Mouse (Mus musculus) midbrain, embryonic 13.5 days (tissue): Measurements from ENCODE around the gene Lmo1. TPM values are rescaled to one million over a fixed set of nuclear protein-coding genes. Genes with fewer than 3 reads are reported as not detected.

Experiments
- ATAC-seq: fragments of 200-750 bp; cut with Nextera tagmentation; 2 replicates; pipeline ENCODE4 v1.8.0; 2017; ENCODE audit warnings: mild to moderate bottlenecking, moderate TSS enrichment, moderate library complexity
- H3K27ac ChIP-seq: fragments of 300-500 bp; sonication (generic); 2 replicates; pipeline ENCODE4 v1.5.1; 2015; ENCODE audit warnings: inconsistent platforms, mild to moderate bottlenecking, moderate library complexity
- H3K27me3 ChIP-seq: fragments of 300-500 bp; sonication (generic); 2 replicates; pipeline ENCODE4 v1.6.1; 2015; ENCODE audit warnings: mild to moderate bottlenecking, inconsistent platforms
- H3K36me3 ChIP-seq: fragments of 300-500 bp; sonication (generic); 2 replicates; pipeline ENCODE4 v1.6.1; 2015; ENCODE audit warnings: mild to moderate bottlenecking, inconsistent platforms
- H3K4me1 ChIP-seq: fragments of 300-500 bp; sonication (generic); replicated peaks from 2 replicates; pipeline ENCODE4 v1.6.1; 2015; ENCODE audit warnings: inconsistent platforms
- H3K4me2 ChIP-seq: fragments of 300-500 bp; sonication (generic); replicated peaks from 2 replicates; pipeline ENCODE4 v1.6.1; 2015; ENCODE audit warnings: moderate library complexity, mild to moderate bottlenecking, inconsistent platforms
- H3K4me3 ChIP-seq: fragments of 300-500 bp; sonication (generic); replicated peaks from 2 replicates; pipeline ENCODE4 v1.5.1; 2015; ENCODE audit warnings: mild to moderate bottlenecking, inconsistent platforms
- H3K9ac ChIP-seq: fragments of 300-500 bp; sonication (generic); replicated peaks from 2 replicates; pipeline ENCODE4 v1.6.1; 2015; ENCODE audit warnings: mild to moderate bottlenecking, inconsistent platforms
- H3K9me3 ChIP-seq: fragments of 300-500 bp; sonication (generic); 2 replicates; pipeline ENCODE4 v1.6.1; 2016; ENCODE audit warnings: mild to moderate bottlenecking, inconsistent platforms
- WGBS: fragments of 180-500 bp; shearing (Covaris S2); methylation state at CpG from one replicate; pipeline ENCODE4 v1.1.7; 2015; 5-methylcytosine and 5-hydroxymethylcytosine counted together
- polyA plus RNA-seq: library from polyadenylated mRNA; unstranded; fragments of >200 nt; fragmentation: Nextera tagmentation; extraction: Ambion mirVana; gene quantifications from 2 replicates; pipeline ENCODE4 v1.2.1, GENCODE M21; 2015

Gene Lmo1
- polyA plus RNA-seq, 1 experiment from 2014 or later, result 121 TPM

DNA sequence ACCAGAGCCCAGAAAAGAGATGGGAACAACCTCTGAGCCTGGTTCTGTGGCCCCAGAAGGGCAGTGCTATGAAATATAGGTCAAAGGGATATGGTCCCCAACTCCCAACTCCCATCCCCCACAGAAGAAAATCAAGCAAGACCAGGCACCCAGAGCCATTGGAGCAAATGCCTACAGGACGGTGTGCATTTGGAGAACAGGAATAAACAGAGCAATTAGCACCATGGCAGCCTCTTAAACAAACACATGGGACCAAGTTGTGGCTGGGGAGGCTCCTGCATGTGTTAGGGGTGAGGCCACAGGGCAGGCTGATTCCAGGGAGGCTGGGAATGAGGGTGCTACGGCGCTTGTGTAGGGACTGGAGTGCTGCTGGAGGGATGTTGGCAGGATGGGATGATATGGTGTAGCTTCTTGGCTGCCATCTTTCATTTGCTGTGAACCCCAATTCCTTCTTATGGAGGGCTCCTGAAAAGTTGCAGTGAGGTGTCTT, 22.2 kb upstream of the Lmo1 start:
- H3K36me3 ChIP-seq, result no peaks in the 10 kb centered on the region
- H3K4me3 ChIP-seq, result no peak overlapping the region
- peak overlapping the region; percentile 34 for H3K4me2 ChIP-seq
- ATAC-seq, result no peak
- H3K9me3 ChIP-seq, result no peaks in the 10 kb centered on the region
- peaks cover 3% of the 10 kb centered on the region; the same call in 1 of the 2 replicates for H3K27me3 ChIP-seq
- peaks cover 51% of the 10 kb centered on the region for H3K4me1 ChIP-seq
- 43% methylated on average over 3 of the region's 3 CpGs for WGBS
- no peak overlapping the region for H3K9ac ChIP-seq
- H3K27ac ChIP-seq, result peak overlapping the region; percentile 92

DNA sequence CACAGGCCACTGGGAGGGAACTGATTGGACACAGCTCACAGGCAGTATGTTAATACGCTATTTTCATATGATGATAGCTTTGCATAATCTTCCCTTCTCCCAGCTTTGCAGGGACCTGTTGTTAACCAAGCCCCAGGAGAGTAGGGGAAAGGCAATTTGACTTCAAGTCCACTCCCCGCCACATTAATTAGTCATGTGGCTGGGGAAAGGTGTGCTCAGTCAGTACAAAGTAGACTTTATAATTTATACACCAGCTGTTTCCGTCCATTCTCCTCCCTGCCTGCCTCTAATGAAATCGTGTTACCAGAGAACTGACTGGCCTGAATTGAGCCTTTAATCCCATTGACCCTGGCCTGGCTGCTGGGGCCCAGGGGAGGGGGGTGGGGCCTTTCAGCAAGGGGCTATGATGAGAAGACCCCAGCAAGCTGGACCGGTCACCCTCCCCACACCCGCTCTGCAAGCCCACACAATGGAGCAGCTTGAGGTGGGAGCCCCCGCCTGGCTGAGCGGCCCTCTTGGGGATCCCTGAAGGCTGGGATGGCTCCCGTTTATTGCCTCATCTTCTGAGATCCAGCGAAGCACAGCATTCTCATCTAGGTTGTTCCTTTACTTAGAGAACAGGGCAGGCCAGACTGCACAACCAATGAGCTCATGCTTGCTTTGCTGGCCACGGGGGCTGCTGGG, 21.5 kb upstream of the Lmo1 start:
- Histone ChIP-seq H3K27me3 (peaks cover 3% of the 10 kb centered on the region; the same call in 1 of the 2 replicates), H3K36me3 (no peaks in the 10 kb centered on the region), H3K27ac (peak overlapping the region; percentile 92), H3K4me2 (peak overlapping the region; percentile 34), H3K9me3 (no peaks in the 10 kb centered on the region), H3K9ac (no peak overlapping the region), H3K4me1 (peaks cover 58% of the 10 kb centered on the region), H3K4me3 (no peak overlapping the region)
- WGBS, result 3% methylated on average over 11 of the region's 11 CpGs
- peak; percentile 80 for ATAC-seq

DNA sequence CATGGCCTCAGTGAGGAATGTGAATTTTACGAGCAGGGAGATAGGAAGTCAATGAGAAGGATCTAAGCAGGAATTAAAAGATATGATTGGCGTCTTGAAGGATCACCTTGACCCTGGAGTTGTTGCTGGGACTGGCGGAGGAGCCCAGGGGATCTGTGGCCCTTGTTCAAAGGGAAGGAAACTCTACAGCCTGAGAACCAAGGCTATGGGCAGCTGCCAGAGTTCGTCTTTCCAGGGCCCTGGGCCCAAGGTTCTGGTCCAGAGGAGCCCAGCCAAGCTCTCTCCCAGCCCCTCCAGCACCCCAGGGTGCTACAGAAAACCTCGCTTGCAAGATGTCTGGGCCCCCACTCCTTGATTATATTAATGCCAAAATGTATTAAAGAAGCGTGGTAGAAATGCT, 21.0 kb upstream of the Lmo1 start:
- 18% methylated on average over 6 of the region's 6 CpGs for WGBS
- Histone ChIP-seq H3K9me3 (no peaks in the 10 kb centered on the region), H3K4me2 (0 out of 2 replicates have a peak overlapping the region, but pooled peaks have one; percentile 16), H3K9ac (no peak overlapping the region), H3K27me3 (peaks cover 3% of the 10 kb centered on the region; the same call in 1 of the 2 replicates), H3K36me3 (no peaks in the 10 kb centered on the region), H3K4me3 (no peak overlapping the region), H3K27ac (peak overlapping the region; percentile 92), H3K4me1 (peaks cover 63% of the 10 kb centered on the region)
- no peak for ATAC-seq

DNA sequence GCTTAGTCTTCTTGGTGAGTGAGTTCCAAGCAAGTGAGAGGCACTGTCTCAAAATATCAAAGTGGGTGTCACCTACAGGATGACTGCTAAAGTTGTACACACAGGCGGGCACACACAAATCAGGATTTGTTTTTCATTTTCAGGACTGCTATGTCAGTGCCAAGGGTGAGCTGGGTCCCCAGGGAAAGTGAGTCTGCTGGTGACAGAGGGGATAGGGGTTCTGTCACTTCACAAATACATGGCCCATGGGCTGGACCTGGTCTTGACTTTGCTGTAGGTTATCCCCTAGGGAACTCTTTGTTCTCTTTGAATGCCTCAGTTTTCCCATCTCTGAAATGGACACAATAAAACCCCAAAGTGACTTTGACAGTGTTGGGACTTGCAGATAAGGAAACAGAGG, 19.8 kb upstream of the Lmo1 start:
- Histone ChIP-seq H3K9ac (no peak overlapping the region), H3K4me2 (no peak overlapping the region), H3K9me3 (no peaks in the 10 kb centered on the region), H3K27me3 (peaks cover 3% of the 10 kb centered on the region), H3K36me3 (no peaks in the 10 kb centered on the region), H3K27ac (no peak overlapping the region), H3K4me1 (peaks cover 75% of the 10 kb centered on the region), H3K4me3 (no peak overlapping the region)
- 90% methylated on average over 1 of the region's 1 CpGs for WGBS
- ATAC-seq, result no peak

DNA sequence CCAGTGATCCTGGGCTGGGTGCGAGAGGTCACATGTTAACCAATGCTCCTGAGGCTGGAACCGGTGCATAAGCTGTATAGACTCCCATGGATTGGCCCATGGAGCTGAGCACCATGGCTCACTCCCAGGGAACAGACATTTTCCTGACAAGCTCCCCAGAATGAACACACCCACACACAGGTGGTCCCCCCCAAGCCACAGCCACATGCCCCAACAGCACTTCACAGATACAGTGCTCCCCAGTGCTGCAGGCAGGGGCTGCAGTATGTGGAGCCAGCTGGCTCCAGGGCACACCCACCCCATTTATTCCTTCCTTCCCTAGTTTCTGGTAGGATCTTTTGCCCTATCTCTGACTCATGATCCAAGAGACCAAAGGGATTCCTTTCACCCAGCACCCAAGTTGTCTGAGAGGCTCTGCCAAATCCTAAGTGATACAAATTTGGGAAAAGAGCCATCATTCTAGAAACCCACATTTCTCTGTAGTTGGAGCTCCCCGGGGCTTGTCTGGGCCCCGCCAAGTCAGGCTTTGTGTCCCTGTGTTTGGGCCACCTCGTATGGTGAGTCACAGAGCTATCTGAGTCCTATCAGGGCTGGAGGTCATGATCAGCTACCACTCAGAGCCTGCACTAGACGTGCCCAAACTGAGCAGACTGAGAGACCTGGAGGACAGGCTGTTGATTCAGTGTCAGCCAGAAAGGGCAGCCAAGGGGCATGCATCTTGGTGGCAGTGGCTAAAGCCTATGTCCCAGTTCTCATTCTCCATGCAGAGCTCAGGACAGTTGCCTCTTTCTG, 12.4 kb upstream of the Lmo1 start:
- Histone ChIP-seq H3K36me3 (no peaks in the 10 kb centered on the region), H3K27me3 (peaks cover 18% of the 10 kb centered on the region), H3K4me1 (peaks cover 31% of the 10 kb centered on the region), H3K9ac (no peak overlapping the region), H3K27ac (no peak overlapping the region), H3K4me3 (no peak overlapping the region), H3K9me3 (no peaks in the 10 kb centered on the region), H3K4me2 (no peak overlapping the region)
- WGBS, result 84% methylated on average over 6 of the region's 6 CpGs
- ATAC-seq, result no peak

DNA sequence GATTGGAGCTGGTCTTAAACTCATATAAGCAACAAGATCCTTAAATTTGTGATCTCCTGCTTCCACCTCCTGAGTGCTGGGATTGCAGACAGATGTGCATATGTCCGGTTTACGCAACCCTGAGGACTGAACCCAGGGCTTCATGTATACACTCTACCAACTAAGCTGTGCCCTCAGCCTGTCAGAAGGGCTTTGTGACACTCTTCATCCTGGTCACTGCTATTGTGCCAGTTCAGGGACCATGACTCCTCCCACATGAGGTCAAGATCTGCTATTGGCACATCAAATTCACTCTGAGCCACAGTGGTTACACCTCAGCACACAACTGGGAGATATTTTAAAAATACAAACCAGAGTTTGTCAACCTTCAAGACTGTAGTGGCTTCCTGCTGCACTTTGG, 11.0 kb upstream of the Lmo1 start:
- Histone ChIP-seq H3K4me1 (peaks cover 17% of the 10 kb centered on the region), H3K4me2 (no peak overlapping the region), H3K4me3 (no peak overlapping the region), H3K27ac (no peak overlapping the region), H3K9ac (no peak overlapping the region), H3K36me3 (no peaks in the 10 kb centered on the region), H3K9me3 (no peaks in the 10 kb centered on the region), H3K27me3 (peaks cover 18% of the 10 kb centered on the region)
- ATAC-seq, result no peak
- WGBS, result 81% methylated on average over 2 of the region's 2 CpGs

DNA sequence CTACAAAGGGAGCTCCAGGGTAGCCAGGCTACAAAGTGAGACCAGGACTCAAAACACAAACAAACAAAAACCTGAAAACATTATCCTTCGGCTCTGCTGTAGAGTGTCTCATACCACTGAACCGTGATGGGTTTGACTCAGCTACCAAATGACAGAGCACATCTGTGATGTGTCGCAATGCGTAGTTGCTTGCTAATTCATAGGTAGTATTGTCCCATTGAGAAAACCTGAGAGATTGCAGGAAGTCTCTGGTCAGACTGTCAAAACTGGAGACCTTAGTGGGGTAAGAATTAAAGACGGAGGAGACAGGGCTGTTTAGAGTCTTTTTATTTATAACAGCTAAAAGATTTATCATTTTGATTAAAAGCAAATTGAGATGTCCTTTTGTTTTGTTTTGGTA, 10.6 kb upstream of the Lmo1 start:
- 33% methylated on average over 5 of the region's 5 CpGs for WGBS
- no peak for ATAC-seq
- Histone ChIP-seq H3K9me3 (no peaks in the 10 kb centered on the region), H3K27me3 (peaks cover 21% of the 10 kb centered on the region), H3K27ac (no peak overlapping the region), H3K4me2 (no peak overlapping the region), H3K36me3 (no peaks in the 10 kb centered on the region), H3K4me1 (peaks cover 13% of the 10 kb centered on the region), H3K4me3 (no peak overlapping the region), H3K9ac (no peak overlapping the region)

DNA sequence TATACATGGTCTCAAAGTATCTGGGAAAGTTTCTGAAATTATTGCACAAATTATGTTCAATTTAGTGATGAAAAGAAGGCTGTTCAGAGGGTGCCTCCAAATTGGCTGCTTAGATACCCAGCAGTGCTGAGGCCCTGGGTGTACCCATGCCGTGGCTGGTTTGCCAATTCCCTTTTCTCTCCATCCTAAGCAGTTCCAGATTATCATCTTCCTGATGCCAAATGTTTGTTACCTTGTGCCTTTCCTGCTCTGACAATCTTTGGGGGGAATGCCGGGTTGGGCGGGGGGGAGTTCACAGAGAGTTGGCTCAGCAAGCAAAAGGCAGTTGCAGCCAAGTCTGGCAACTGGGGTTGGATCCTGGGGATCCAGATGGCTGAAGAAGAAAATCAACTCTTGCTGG, 1.7 kb upstream of the Lmo1 start:
- H3K27me3 ChIP-seq, result peaks cover 22% of the 10 kb centered on the region; the same call in 1 of the 2 replicates
- H3K9me3 ChIP-seq, result no peaks in the 10 kb centered on the region
- H3K36me3 ChIP-seq, result no peaks in the 10 kb centered on the region
- H3K4me2 ChIP-seq, result peak overlapping the region; percentile 19; the same call in 1 of the 2 replicates
- no peak overlapping the region for H3K4me3 ChIP-seq
- no peak for ATAC-seq
- H3K27ac ChIP-seq, result no peak overlapping the region
- H3K9ac ChIP-seq, result no peak overlapping the region
- peaks cover 52% of the 10 kb centered on the region for H3K4me1 ChIP-seq
- 51% methylated on average over 3 of the region's 3 CpGs for WGBS

DNA sequence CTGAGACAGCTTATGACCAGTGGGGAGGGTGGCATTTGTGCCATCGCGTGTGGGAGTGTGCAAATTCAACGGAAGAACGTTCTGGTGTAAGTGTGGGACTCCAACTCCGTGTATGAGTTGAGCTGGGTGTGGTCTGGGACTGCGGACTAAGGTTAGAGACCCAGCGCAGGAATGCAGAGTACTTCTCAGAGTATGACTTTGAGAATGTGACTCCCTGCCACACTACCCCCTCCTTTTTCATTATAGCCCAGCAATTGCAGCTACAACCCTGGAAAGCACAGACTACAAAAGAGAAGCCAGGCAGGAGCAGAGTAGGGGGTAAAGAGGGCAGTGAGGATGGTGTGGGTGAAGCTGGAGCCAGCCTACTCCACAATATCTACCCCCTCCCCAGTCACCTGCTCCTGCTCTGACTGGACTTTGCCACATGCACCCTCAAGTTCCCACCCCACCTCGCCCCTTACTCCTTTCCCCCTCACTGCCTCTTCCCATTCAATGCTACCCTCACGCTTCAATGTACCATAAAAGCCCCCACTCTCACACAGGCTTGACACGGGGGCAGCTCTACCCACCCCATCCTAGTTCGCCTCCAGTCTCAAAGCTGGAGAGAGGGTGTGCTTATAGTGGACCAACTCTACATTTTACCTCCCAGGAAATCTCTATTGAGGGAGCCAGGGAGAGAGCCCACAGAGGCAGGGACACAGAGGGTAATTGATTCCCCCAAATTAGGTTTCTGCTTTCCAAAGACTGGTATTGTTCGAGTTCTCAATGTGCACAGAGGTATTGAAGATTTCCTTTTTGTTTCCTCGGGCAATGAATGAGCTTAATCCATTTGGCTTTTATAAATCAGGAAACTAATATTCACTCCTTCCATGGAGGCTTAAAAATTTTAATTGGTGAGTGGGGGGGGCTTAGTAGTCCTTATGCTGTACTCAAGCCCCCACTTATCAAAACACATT, 941 bp upstream of the Lmo1 start:
- Histone ChIP-seq H3K27me3 (peaks cover 22% of the 10 kb centered on the region; the same call in 1 of the 2 replicates), H3K36me3 (no peaks in the 10 kb centered on the region), H3K9me3 (no peaks in the 10 kb centered on the region), H3K27ac (peak overlapping the region; percentile 93), H3K4me1 (peaks cover 58% of the 10 kb centered on the region), H3K9ac (peak overlapping the region; percentile 96), H3K4me3 (peak overlapping the region; percentile 80), H3K4me2 (peak overlapping the region; percentile 98)
- ATAC-seq, result peak; percentile 59
- WGBS, result 6% methylated on average over 13 of the region's 13 CpGs

DNA sequence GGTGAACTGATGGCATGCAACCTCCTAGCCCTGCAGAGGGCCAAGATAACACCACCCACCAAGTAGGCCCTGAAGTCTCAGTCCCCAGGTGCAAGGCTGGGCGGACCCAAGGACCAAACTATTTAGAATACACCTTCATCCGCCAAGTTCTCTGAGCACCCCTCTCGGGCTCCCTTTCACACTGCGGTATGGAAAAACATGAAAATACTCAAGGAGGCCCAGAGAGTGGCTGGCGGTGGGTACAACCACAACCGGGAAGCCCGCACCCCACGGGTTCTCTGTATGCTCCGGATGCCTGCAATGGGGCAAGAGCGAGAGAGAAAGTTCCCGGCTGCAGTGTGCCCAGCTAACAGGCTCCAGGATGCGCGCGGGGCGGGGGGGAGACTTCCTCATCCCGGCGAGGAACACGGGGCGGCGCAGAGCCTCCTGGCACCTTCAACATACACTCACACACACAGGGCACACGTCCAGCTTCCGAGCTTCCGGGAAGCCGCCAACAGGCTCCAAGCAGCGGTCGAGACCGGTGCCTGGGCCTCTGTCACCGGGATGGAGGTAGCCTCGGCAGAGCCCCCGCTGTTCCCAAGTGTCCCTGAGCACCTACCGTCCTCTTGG, 564 bp downstream of the Lmo1 start:
- 3% methylated on average over 31 of the region's 31 CpGs for WGBS
- Histone ChIP-seq H3K9ac (peak overlapping the region; percentile 96), H3K27me3 (peaks cover 19% of the 10 kb centered on the region; the same call in 1 of the 2 replicates), H3K36me3 (no peaks in the 10 kb centered on the region), H3K9me3 (no peaks in the 10 kb centered on the region), H3K4me3 (peak overlapping the region; percentile 80), H3K4me2 (peak overlapping the region; percentile 98), H3K27ac (peak overlapping the region; percentile 93), H3K4me1 (peaks cover 63% of the 10 kb centered on the region)
- peak; percentile 29 for ATAC-seq

DNA sequence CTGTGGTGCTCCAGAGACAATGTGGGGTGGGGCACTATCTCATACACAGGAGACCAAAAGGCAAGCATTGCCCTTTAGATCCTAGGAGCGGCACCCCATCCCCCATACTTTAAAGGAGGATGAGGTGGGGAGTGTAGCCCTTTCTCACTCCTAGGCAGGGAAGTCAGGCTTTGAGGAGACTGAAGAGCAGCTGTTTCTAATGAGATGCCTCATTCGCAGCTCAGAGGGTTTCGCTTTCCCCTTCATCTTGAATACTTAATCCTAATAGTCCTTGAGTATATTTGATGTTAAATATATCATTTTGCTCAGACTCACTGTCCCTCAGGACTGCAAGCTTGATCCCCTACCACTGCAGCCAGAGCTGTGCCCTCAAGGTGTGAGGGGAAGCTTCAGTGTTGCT, 3.1 kb downstream of the Lmo1 start:
- ATAC-seq, result no peak
- peak overlapping the region; percentile 40; the same call in 1 of the 2 replicates for H3K27ac ChIP-seq
- peak overlapping the region; percentile 98 for H3K4me2 ChIP-seq
- peak overlapping the region; percentile 80 for H3K4me3 ChIP-seq
- no peaks in the 10 kb centered on the region for H3K9me3 ChIP-seq
- H3K4me1 ChIP-seq, result peaks cover 83% of the 10 kb centered on the region
- 27% methylated on average over 3 of the region's 3 CpGs for WGBS
- no peaks in the 10 kb centered on the region for H3K36me3 ChIP-seq
- H3K9ac ChIP-seq, result no peak overlapping the region
- H3K27me3 ChIP-seq, result peaks cover 15% of the 10 kb centered on the region; the same call in 1 of the 2 replicates
